Mouse (Mus musculus) bone marrow macrophage, adult 2 months (primary cell): ENCODE measurements around the gene Tfap2e.

Experiments used
- CTCF ChIP-seq: IDR thresholded peaks from 2 replicates; pipeline ENCODE4 v1.5.1; 2012; ENCODE audit warnings: low read depth, mild to moderate bottlenecking, low read length, moderate library complexity
- POLR2A ChIP-seq: IDR thresholded peaks from 2 replicates; pipeline ENCODE4 v1.6.1; 2012; ENCODE audit warnings: mild to moderate bottlenecking, low read depth, low read length, borderline replicate concordance

DNA sequence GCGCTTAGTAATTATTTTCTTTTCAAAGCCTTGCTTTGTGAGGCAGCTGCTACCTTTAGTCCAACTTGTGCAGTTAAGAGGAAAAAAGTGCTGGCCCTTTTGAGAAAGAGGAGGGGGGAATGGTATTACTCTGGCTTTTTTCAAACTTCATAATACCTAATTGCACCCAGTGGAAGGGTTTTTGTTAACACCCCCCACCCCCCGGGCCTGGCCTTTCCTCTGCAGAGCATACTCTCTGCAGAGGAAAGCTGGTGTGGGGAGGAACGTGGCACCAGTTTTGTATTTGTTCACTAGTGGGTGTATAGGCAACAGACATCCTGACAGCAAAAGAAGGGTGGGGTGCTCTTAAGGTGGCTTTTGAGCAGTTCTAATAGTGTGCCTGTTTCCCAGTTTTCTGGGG is 45.8 kb upstream of the Tfap2e start:
- TF ChIP-seq CTCF (no peak), POLR2A (no peak)
